Mouse (Mus musculus): ENCODE results near the gene 9130213A22Rik.

GRCm38 (mm10) chr11:69090367-69090766 lies 32.0 kb downstream of the 9130213A22Rik start:
- no peak for TF ChIP-seq POLR2A (IDR thresholded peaks at IDR 0.05; ENCODE audit: control insufficient read depth, extremely low read depth, insufficient read depth, low read length, poor library complexity)
- no peak for TF ChIP-seq CTCF (IDR thresholded peaks at IDR 0.05; ENCODE audit: borderline replicate concordance, control insufficient read depth, extremely low read depth, insufficient read depth, low read length, poor library complexity)
